Mouse (Mus musculus): ENCODE measurements at regions not wholly inside any gene's neighbourhood (a gene's known extent, or its start where the extent isn't known, plus 50 kb on each side); places are given as distances from the start of the nearest gene placed in this dataset.

DNA sequence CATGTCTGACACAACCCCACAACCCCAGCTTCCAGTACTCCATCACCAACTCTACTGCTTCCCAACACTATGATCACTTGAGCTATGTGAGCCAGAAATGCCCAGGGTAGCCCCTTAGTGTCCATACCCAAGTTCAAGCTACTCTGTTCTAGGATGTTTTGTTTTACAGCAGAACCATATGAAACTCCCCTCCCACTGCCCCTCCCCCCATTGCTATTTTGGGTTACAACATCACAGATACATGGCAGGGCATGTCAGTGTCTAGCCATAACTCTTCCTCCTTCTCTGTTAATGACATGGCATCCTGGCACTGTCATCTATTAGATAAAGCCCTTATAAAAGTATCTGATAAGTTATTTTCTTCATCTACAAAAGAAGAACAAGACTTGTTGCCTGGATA is 142.0 kb upstream of the Bcl6 start:
- Histone ChIP-seq H3K27ac (replicated peaks) (no peak overlapping the region), H3K4me2 (no peak overlapping the region), H3K9me3 (no peaks in the 10 kb centered on the region), H3K27me3 (no peaks in the 10 kb centered on the region), H3K36me3 (no peaks in the 10 kb centered on the region), H3K9ac (no peak overlapping the region), H3K4me3 (no peak overlapping the region), H3K4me1 (replicated peaks) (no peaks in the 10 kb centered on the region)
- ATAC-seq (ENCODE audit: low read depth) = no peak

DNA sequence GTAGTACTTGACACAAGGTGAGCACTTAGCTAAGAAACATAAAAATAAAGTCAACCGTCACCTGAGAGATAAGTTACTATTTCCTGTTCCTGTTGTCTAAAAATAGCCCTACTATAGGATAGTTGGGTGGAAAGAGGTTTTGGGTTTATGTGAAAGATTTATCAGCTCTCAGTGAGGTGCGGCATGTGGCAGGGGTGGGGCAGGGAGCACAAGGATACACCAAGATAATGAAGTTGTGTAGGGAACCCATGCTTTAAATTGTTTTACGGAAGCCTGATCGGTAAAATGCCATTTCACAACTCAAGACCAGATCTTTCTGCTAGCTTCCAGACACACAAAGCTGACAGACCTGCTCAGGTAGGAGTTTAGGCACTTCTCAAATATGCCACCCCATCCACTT is 141.0 kb upstream of the Bcl6 start:
- no peak for ATAC-seq (ENCODE audit: low read depth)
- Histone ChIP-seq H3K4me1 (replicated peaks) (no peaks in the 10 kb centered on the region), H3K4me2 (no peak overlapping the region), H3K36me3 (no peaks in the 10 kb centered on the region), H3K4me3 (no peak overlapping the region), H3K9ac (no peak overlapping the region), H3K27me3 (no peaks in the 10 kb centered on the region), H3K9me3 (no peaks in the 10 kb centered on the region), H3K27ac (replicated peaks) (no peak overlapping the region)
- WGBS = 98% methylated on average over 4 of the region's 4 CpGs

DNA sequence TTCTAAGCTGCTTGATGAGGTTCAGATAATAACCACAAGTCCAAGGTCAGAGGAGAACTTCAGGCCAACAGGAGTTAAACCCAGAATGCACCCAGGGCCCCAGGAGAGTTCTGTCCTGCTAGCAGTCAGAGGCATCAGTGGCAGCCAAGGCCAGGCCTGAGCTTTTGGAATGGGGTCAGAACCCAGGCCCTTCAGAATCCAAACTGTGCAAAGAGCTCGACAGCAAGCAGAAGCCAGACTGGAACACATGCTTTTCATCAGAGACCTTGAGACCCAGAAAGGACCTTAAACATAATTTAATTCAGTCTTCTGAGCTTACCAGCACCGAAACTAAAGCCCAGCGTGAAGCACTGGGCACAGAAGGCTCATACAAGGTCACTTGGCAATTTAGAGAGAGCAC is 139.9 kb upstream of the Bcl6 start:
- Histone ChIP-seq H3K9me3 (no peaks in the 10 kb centered on the region), H3K4me2 (no peak overlapping the region), H3K36me3 (no peaks in the 10 kb centered on the region), H3K27me3 (no peaks in the 10 kb centered on the region), H3K27ac (replicated peaks) (no peak overlapping the region), H3K4me1 (replicated peaks) (no peaks in the 10 kb centered on the region), H3K9ac (no peak overlapping the region), H3K4me3 (no peak overlapping the region)
- WGBS = 29% methylated on average over 3 of the region's 3 CpGs
- no peak for ATAC-seq (ENCODE audit: low read depth)

DNA sequence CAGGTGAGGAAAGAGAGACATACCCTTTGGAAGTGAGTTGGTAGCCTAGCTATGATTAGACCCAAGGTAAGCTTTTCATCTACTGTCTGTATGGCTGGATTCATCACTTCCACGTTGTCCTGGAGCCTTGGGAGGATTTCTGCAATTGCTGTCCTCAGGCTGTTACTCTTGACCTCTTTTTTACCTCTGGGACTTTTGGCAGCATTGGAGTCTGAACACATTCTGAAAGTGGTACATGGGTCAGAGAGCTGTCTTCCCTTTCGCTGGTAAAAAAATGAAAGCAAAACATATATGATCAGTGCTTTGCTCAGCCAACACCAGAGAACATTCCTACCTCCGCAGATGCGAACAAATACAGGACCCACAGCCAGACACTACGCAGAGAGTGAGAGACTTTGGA is 136.1 kb upstream of the Bcl6 start:
- Histone ChIP-seq H3K4me3 (no peak overlapping the region), H3K27me3 (no peaks in the 10 kb centered on the region), H3K4me2 (no peak overlapping the region), H3K9ac (no peak overlapping the region), H3K4me1 (replicated peaks) (no peaks in the 10 kb centered on the region), H3K27ac (replicated peaks) (no peak overlapping the region), H3K36me3 (no peaks in the 10 kb centered on the region), H3K9me3 (no peaks in the 10 kb centered on the region)
- no peak for ATAC-seq (ENCODE audit: low read depth)
- WGBS = 87% methylated on average over 5 of the region's 5 CpGs

DNA sequence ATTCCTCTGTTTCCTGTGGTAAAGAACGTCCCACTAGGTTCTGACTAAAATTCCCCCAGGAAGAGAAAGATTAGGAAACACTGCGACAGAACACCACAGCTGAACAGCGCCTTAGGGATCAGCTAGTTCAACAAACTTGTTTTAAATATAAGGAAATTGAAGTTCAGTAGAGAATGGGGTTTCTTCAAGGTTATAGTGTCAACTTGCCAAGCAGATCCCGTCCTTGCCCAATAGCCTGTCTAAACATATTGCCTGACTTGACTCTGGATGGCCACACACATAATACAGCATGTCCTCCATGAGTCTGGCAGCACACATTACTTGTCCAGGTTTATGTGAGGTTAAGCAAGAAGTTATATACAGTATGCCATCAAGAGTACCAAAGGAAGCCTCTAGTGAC is 135.4 kb upstream of the Bcl6 start:
- H3K9ac ChIP-seq = no peak overlapping the region
- H3K4me3 ChIP-seq = no peak overlapping the region
- H3K27ac ChIP-seq (replicated peaks) = no peak overlapping the region
- no peak overlapping the region for H3K4me2 ChIP-seq
- H3K27me3 ChIP-seq = no peaks in the 10 kb centered on the region
- H3K9me3 ChIP-seq = no peaks in the 10 kb centered on the region
- H3K4me1 ChIP-seq (replicated peaks) = no peaks in the 10 kb centered on the region
- no peaks in the 10 kb centered on the region for H3K36me3 ChIP-seq
- 86% methylated on average over 4 of the region's 4 CpGs for WGBS
- no peak for ATAC-seq (ENCODE audit: low read depth)

DNA sequence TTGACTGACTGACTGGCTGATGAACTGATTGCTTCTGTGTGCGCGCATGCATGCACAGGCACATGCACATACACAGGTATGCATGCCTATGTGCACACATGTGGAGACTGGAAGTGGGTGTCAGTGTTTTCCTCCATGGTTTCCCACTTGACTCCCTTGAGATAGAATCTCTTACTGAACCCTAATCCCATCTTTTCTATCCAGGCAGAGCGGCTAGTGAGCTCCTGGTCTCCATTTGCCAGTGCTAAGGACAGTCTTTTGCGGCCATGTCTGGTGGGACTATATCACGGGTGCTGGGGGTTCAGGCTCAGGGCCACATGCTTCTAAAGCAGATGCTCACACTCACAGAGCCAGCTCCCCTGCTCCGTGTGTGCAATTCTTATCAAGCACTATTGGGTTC is 133.0 kb upstream of the Bcl6 start:
- Histone ChIP-seq H3K9ac (no peak overlapping the region), H3K9me3 (no peaks in the 10 kb centered on the region), H3K4me2 (no peak overlapping the region), H3K4me1 (replicated peaks) (no peaks in the 10 kb centered on the region), H3K36me3 (no peaks in the 10 kb centered on the region), H3K27ac (replicated peaks) (no peak overlapping the region), H3K27me3 (no peaks in the 10 kb centered on the region), H3K4me3 (no peak overlapping the region)
- 96% methylated on average over 6 of the region's 6 CpGs for WGBS
- ATAC-seq (ENCODE audit: low read depth) = no peak

DNA sequence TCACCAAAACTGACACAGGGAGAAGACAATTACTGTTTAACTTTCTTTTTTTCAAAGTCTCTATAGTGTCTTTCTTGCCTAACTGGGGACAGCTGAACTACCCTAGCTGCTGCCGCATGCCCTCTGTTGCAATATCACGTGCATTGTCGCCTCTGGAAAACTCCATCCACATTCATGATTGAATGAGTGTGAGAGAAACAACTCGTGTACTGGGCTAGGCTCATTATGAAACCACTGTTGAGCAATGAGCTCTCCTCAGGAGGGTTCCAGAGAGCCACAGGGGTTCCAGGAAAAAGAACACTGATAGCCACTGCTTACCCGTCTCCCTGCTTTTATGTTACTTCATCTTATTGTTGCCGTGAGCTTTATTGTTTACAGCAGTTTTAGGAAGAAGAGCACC is 132.2 kb upstream of the Bcl6 start:
- no peaks in the 10 kb centered on the region for H3K9me3 ChIP-seq
- 31% methylated on average over 6 of the region's 6 CpGs for WGBS
- H3K4me1 ChIP-seq (replicated peaks) = no peaks in the 10 kb centered on the region
- no peak overlapping the region for H3K4me3 ChIP-seq
- no peak for ATAC-seq (ENCODE audit: low read depth)
- no peaks in the 10 kb centered on the region for H3K36me3 ChIP-seq
- H3K4me2 ChIP-seq = no peak overlapping the region
- no peak overlapping the region for H3K9ac ChIP-seq
- no peak overlapping the region for H3K27ac ChIP-seq (replicated peaks)
- no peaks in the 10 kb centered on the region for H3K27me3 ChIP-seq

DNA sequence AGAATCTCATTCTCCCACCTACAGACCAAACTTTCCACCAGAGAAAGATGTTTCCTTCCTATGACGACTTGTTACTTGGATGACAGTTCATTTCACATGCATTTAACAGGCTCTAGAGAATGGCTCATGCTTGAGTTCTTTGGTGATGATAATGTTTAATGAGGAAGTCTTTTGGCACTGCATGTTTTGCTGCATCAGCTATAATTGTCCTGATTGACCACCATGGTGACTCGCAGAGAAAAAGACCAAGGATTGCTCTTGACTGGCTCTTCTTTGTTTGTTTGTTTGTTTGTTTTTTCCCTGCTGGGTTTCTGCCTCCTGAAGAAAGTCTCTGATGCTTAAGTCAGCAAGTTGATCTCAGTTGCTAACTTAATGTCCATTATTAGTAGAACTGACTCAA is 129.8 kb upstream of the Bcl6 start:
- H3K27me3 ChIP-seq = no peaks in the 10 kb centered on the region
- no peak overlapping the region for H3K27ac ChIP-seq (replicated peaks)
- ATAC-seq (ENCODE audit: low read depth) = no peak
- H3K4me1 ChIP-seq (replicated peaks) = no peaks in the 10 kb centered on the region
- H3K4me2 ChIP-seq = no peak overlapping the region
- H3K9ac ChIP-seq = no peak overlapping the region
- H3K9me3 ChIP-seq = no peaks in the 10 kb centered on the region
- 73% methylated on average over 2 of the region's 2 CpGs for WGBS
- no peaks in the 10 kb centered on the region for H3K36me3 ChIP-seq
- H3K4me3 ChIP-seq = no peak overlapping the region

DNA sequence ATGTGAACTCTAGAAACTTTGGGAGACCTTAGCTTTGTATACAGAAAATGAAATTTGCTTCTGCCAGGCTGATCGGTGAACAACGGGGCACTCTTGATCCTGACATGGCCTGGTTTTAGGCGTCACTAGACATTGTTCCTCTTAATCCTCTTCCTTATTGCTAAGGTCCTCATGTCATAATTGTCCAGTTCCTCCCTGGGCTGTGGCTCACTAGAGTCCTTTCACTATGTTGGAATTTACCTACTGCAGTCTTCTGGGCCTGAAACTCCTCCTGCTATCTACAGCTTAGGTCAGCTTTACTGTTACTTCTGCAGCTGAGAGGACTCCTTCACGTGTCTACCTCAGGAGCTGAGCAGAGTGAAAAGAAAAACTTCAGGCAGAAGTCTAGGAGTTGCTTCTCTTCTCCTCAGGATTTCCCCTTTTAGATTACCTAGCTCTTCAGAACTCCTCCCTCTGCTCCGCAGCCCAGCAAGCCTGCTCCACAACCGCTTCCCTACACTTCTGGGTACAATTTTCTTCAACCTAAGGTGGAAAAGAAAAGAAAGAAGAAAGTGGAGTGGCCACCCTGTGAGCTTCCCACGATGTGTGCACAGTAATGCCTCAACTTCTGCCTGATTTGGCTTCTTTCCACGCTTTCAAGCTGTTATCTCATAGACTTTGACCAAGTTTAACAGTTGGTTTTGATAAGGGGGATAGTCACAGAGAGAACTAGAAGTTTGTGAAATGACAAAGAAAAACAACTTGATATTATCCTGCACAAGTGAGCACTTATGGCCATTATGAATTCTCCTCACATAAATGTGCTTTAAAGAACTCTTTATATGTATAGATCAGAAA is 114.4 kb upstream of the Bcl6 start:
- no peak for ATAC-seq (ENCODE audit: low read depth)
- H3K4me3 ChIP-seq = no peak overlapping the region
- H3K36me3 ChIP-seq = no peaks in the 10 kb centered on the region
- no peaks in the 10 kb centered on the region for H3K9me3 ChIP-seq
- peaks cover 6% of the 10 kb centered on the region; the same call in 1 of the 2 replicates for H3K4me1 ChIP-seq (replicated peaks)
- H3K27me3 ChIP-seq = no peaks in the 10 kb centered on the region
- H3K9ac ChIP-seq = no peak overlapping the region
- 88% methylated on average over 8 of the region's 8 CpGs for WGBS
- no peak overlapping the region for H3K4me2 ChIP-seq
- no peak overlapping the region for H3K27ac ChIP-seq (replicated peaks)

DNA sequence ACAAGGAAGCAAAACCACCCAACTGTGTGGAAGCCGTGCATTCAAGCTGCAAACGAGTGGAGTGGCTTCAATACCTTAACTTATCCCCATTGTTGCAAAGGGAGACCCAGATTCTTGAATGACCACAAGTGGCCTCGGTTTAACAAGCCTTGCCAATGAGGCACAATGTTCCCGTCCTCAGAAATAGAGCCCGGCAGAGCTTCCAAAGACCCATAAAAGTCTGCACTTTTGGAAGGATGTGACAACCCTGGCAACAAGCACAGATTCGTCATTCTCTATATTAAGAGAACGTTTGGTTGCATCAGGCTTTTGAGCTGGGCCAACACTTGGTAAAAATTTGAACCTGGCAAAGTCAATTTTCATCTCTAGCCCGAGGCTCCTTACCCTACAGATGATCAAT is 108.9 kb upstream of the Bcl6 start:
- Histone ChIP-seq H3K4me2 (no peak overlapping the region), H3K36me3 (no peaks in the 10 kb centered on the region), H3K9ac (no peak overlapping the region), H3K27ac (replicated peaks) (no peak overlapping the region), H3K27me3 (no peaks in the 10 kb centered on the region), H3K4me3 (no peak overlapping the region), H3K9me3 (no peaks in the 10 kb centered on the region), H3K4me1 (replicated peaks) (no peaks in the 10 kb centered on the region)
- WGBS = 72% methylated on average over 8 of the region's 8 CpGs
- ATAC-seq (ENCODE audit: low read depth) = no peak

DNA sequence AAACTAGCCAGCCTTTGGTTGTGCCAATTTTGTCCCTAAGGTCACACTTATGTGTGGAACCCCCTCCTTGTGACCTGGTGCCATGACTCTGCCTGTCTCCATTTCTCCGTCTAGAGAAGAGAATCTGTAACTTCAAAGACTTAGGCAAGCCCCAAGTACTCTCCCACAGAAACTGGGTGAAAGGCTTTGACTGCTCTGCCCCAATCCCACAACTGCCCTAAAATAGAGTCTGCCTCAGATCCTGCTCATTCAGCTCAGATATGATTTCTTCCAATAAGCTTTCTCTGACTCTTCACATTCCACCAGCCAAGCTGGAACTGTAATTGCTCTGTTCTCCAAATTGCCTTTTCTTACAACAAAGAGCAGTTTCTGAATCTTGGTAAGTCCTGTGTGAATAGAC is 107.4 kb upstream of the Bcl6 start:
- 55% methylated on average over 1 of the region's 1 CpGs for WGBS
- no peak overlapping the region for H3K4me3 ChIP-seq
- H3K9me3 ChIP-seq = no peaks in the 10 kb centered on the region
- no peaks in the 10 kb centered on the region for H3K4me1 ChIP-seq (replicated peaks)
- no peak overlapping the region for H3K4me2 ChIP-seq
- no peak overlapping the region for H3K27ac ChIP-seq (replicated peaks)
- no peaks in the 10 kb centered on the region for H3K27me3 ChIP-seq
- no peak overlapping the region for H3K9ac ChIP-seq
- no peaks in the 10 kb centered on the region for H3K36me3 ChIP-seq
- ATAC-seq (ENCODE audit: low read depth) = no peak

DNA sequence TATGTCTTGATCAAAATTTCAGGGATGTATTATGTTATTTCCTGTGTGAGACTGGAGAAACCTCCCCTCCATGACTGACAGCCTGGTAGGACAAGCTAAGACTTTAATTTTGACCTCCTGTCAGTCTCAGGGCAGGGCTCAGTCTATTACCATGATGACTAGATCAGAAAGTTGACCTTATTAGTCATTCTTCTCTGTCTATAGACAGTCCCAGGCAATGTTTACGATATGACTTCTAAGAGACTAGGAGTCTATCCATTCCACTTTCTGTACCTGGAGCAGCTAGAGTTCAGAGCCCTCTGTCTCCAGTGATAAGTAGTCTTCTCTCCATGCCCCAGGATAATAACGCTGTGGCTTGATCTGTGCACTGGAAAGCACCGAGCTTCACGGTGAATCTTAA is 107.0 kb upstream of the Bcl6 start:
- H3K27me3 ChIP-seq = no peaks in the 10 kb centered on the region
- H3K4me1 ChIP-seq (replicated peaks) = no peaks in the 10 kb centered on the region
- no peak for ATAC-seq (ENCODE audit: low read depth)
- 91% methylated on average over 4 of the region's 4 CpGs for WGBS
- H3K36me3 ChIP-seq = no peaks in the 10 kb centered on the region
- no peak overlapping the region for H3K27ac ChIP-seq (replicated peaks)
- no peaks in the 10 kb centered on the region for H3K9me3 ChIP-seq
- no peak overlapping the region for H3K4me3 ChIP-seq
- no peak overlapping the region for H3K9ac ChIP-seq
- no peak overlapping the region for H3K4me2 ChIP-seq

DNA sequence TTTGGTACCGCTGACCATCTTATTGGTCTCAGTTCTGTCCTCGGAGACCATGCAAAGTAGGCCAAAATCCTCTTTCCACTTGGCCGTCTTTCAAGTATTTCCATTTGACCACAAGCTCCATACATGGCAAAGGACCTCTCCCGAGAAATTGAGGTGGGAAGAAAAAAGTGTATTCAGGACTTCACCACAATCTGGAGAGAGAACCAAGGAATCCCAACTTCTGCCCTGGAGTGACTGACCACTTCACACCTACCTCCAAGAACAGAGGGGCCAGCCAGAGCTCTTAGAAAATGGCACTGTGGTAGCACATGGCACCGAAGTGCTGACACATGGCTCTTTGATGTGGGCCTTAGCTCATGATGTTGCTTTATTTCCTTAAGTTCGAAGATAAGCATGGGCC is 105.9 kb upstream of the Bcl6 start:
- WGBS = 91% methylated on average over 6 of the region's 6 CpGs

More for the DNA sequence above, 105.9 kb upstream of the Bcl6 start:
- Histone ChIP-seq H3K4me1 (replicated peaks) (no peaks in the 10 kb centered on the region), H3K4me2 (no peak overlapping the region), H3K9ac (no peak overlapping the region), H3K27me3 (no peaks in the 10 kb centered on the region), H3K9me3 (no peaks in the 10 kb centered on the region), H3K27ac (replicated peaks) (no peak overlapping the region), H3K4me3 (no peak overlapping the region), H3K36me3 (no peaks in the 10 kb centered on the region)
- ATAC-seq (ENCODE audit: low read depth) = no peak
